In the genomic region with DNA sequence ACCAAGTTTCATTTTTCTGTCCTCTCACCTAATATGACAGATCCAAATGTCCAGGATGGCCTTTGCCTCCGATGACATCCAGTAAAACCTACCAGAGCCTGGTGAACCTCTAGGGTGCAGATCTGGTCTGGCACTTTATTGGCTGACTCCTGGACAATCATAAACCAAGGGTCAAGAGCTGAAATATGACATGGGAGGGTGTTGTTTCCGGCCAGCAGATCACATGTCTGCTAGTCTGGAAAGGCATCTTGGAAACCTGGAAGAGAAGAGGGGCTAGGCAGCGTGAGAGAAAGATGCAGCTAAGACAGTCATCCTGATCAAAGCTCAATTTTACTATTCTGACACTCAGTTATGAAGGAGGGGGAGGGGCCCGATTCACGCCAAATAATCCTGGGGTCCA, we compare ENCODE assay signal across 16 mouse cellular contexts. TPM values are rescaled to one million over a fixed set of nuclear protein-coding genes. Genes with fewer than 3 reads are reported as not detected.
DNase-seq lines count a peak whose midpoint lies in the region; ATAC-seq and TF ChIP-seq lines count a peak whose summit lies in the region.
"Not testable (repeated sequence)": the region's sequence is repeated elsewhere in the genome, so short reads cannot be mapped to it uniquely, and the experiment has no call there.
"Had no signal": no experiment of that assay in that cellular context is flagged by ENCODE, and none has a peak within 500 bp of the region (broad histone marks: within the 10 kb centered on the region; RNA-seq: fewer than 3 reads in every experiment).

A gene (minus strand): TSS at position 153 of the 400 bp plus-strand sequence.

- peak within 1 kb of the TSS; percentile 36; the same call in 1 of the 2 replicates for H3K27ac ChIP-seq in kidney, postnatal 0 days
- H3K27ac ChIP-seq in limb, embryonic 10.5 days = not testable (repeated sequence)
- peak within 1 kb of the TSS; percentile 31; the same call in 1 of the 2 replicates for H3K27ac ChIP-seq in small intestine, adult 2 months (ENCODE audit: insufficient read depth, low read depth, low read length)

- TF ChIP-seq POLR2A in small intestine, adult 2 months (IDR thresholded peaks at IDR 0.05; ENCODE audit: low read depth, low read length) = not testable (repeated sequence)

- not testable (repeated sequence) for H3K9ac ChIP-seq in kidney, postnatal 0 days (ENCODE audit: low read depth, low read length)

- peak; percentile 89 for DNase-seq in heart, adult 11 months
- peak; percentile 60 for DNase-seq in kidney, adult 18-20 months
- DNase-seq in kidney, adult 9 months = peak; percentile 92
- not testable (repeated sequence) for DNase-seq in kidney, postnatal 0 days (ENCODE audit: low spot score)
- peak; percentile 1 for DNase-seq in limb, embryonic 10.5 days (ENCODE audit: low spot score)

- H3K4me2 ChIP-seq in kidney, postnatal 0 days (ENCODE audit: low read length) = not testable (repeated sequence)

- H3K27me3 ChIP-seq in kidney, postnatal 0 days (ENCODE audit: insufficient read depth, low read length); limb, embryonic 10.5 days (ENCODE audit: low read depth, poor library complexity, severe bottlenecking); small intestine, adult 2 months (ENCODE audit: control insufficient read depth, insufficient read depth, low read length): not testable (repeated sequence)

- H3K4me1 ChIP-seq in kidney, postnatal 0 days (replicated peaks; ENCODE audit: insufficient read depth, low read length); limb, embryonic 10.5 days; small intestine, adult 2 months (ENCODE audit: control insufficient read depth, insufficient read depth, insufficient read length, low read length): not testable (repeated sequence)

- H3K4me3 ChIP-seq in kidney, postnatal 0 days (replicated peaks; ENCODE audit: low read depth, low read length); limb, embryonic 10.5 days; small intestine, adult 2 months (ENCODE audit: low read depth, low read length): not testable (repeated sequence)

- not testable (repeated sequence) for TF ChIP-seq CTCF in kidney, postnatal 0 days (IDR thresholded peaks at IDR 0.05; ENCODE audit: low read depth); small intestine, adult 2 months (IDR thresholded peaks at IDR 0.05; ENCODE audit: extremely low read depth, insufficient read length, insufficient replicate concordance, low read depth, low read length)

- WGBS in kidney, postnatal 0 days = 45% methylated on average over 5 of the region's 5 CpGs
- WGBS in limb, embryonic 10.5 days = 85% methylated on average over 5 of the region's 5 CpGs
- WGBS in small intestine, adult 2 months = 37% methylated on average over 5 of the region's 5 CpGs

- peak; percentile 73; the same call in 1 of the 2 replicates for ATAC-seq in kidney, postnatal 0 days (replicated peaks; ENCODE audit: low FRiP score, low read depth)

- H3K9me3 ChIP-seq in kidney, postnatal 0 days (replicated peaks; ENCODE audit: low read length); limb, embryonic 10.5 days (replicated peaks): not testable (repeated sequence)

- H3K36me3 ChIP-seq in kidney, postnatal 0 days (ENCODE audit: insufficient read depth, low read length); limb, embryonic 10.5 days; small intestine, adult 2 months (ENCODE audit: control insufficient read depth, insufficient read depth, low read length): not testable (repeated sequence)

RNA-seq across cellular contexts. Expression of the gene that starts here (rescaled TPM):
- polyA plus RNA-seq in kidney, postnatal 0 days (2015; fragmentation: Nextera tagmentation; extraction: Ambion mirVana) = 2.2 and 2.6 TPM in 2 replicates
- not detected in 2 replicates for polyA plus RNA-seq in limb, embryonic 10.5 days (2016; fragmentation: Nextera tagmentation; extraction: Ambion mirVana)
- polyA plus RNA-seq in small intestine, adult 2 months (2012; rRNA removed) = 0.23 and 0.66 TPM in 2 replicates
- polyA plus RNA-seq: embryonic facial prominence, embryonic 12.5 days; forebrain, embryonic 11.5 days; forebrain, embryonic 14.5 days; forebrain, postnatal 0 days; G1E; heart, embryonic 12.5 days; heart, embryonic 15.5 days; hindbrain, embryonic 10.5 days; hindbrain, embryonic 13.5 days; hindbrain, embryonic 16.5 days had no signal

Comparison
In these comparisons a context has a peak if more than half of its experiments do, and no peak if none do; other contexts are left out.
1. Peak in DNase-seq in limb, embryonic 10.5 days; RNA of the gene not detected or under 1 TPM.